Mouse (Mus musculus) heart, adult 2 months (tissue): Measurements from ENCODE around the gene Eif4a3. TPM values are rescaled to one million over a fixed set of nuclear protein-coding genes. Genes with fewer than 3 reads are reported as not detected.

ENCODE experiments used
- DNase-seq, 2 experiments: peaks; one replicate each; pipeline ENCODE4 v3.0.0; 2021
- H3K27ac ChIP-seq: fragments of 200-600 bp; 2 replicates; pipeline ENCODE4 v1.8.1; 2022
- H3K27me3 ChIP-seq: fragments of 200-500 bp; 2 replicates; pipeline ENCODE4 v1.6.1; 2012; ENCODE audit warnings: mild to moderate bottlenecking, low read length, inconsistent platforms, mixed read lengths; ENCODE audit not compliant: control insufficient read depth, insufficient read depth
- H3K36me3 ChIP-seq: fragments of 200-500 bp; 2 replicates; pipeline ENCODE4 v1.6.1; 2012; ENCODE audit warnings: low read length, inconsistent platforms; ENCODE audit not compliant: control insufficient read depth, insufficient read depth
- H3K4me1 ChIP-seq: fragments of 200-500 bp; 2 replicates; pipeline ENCODE4 v1.6.1; 2011; ENCODE audit warnings: low read length; ENCODE audit not compliant: control insufficient read depth, insufficient read depth
- H3K4me3 ChIP-seq: fragments of 200-600 bp; 2 replicates; pipeline ENCODE4 v1.8.1; 2022
- H3K79me2 ChIP-seq: fragments of 200-500 bp; replicated peaks from 2 replicates; pipeline ENCODE4 v1.6.1; 2012; ENCODE audit warnings: mild to moderate bottlenecking, inconsistent platforms, low read length, moderate library complexity, mixed read lengths; ENCODE audit not compliant: control insufficient read depth, insufficient read depth
- H3K9ac ChIP-seq: fragments of 200-500 bp; 2 replicates; pipeline ENCODE4 v1.6.1; 2012; ENCODE audit warnings: low read depth, mild to moderate bottlenecking, control low read depth, inconsistent platforms, low read length, mixed read lengths
- CTCF ChIP-seq: fragments of 200-600 bp; IDR thresholded peaks from 2 replicates; pipeline ENCODE4 v1.8.1; 2022; ENCODE audit warnings: antibody characterized with exemption, mild to moderate bottlenecking, moderate library complexity
- EP300 ChIP-seq: fragments of 200-500 bp; IDR thresholded peaks from 2 replicates; pipeline ENCODE4 v1.6.1; 2011; ENCODE audit warnings: low read depth, low read length, control low read depth; ENCODE audit not compliant: insufficient read depth
- POLR2A ChIP-seq: fragments of 200-500 bp; IDR thresholded peaks from 2 replicates; pipeline ENCODE4 v1.6.1; 2011; ENCODE audit warnings: mild to moderate bottlenecking, low read depth, low read length, control low read depth; ENCODE audit not compliant: insufficient read depth
- WGBS: fragments of 180-500 bp; shearing (Covaris S2); methylation state at CpG from one replicate; pipeline ENCODE4 v1.1.7; 2018; 5-methylcytosine and 5-hydroxymethylcytosine counted together
- intact Hi-C: fragments of 180-260 bp; cut with DNase I; formaldehyde crosslinking; loops from one replicate; pipeline ENCODE4 v1.15.1; 2025
- polyA plus RNA-seq: library from polyadenylated mRNA; depleted of rRNA; stranded (reverse); fragments of >200 nt; gene quantifications from 2 replicates; pipeline ENCODE4 v1.2.3, GENCODE M21; 2012; rRNA removed
- total RNA-seq, 2 experiments: library from RNA; stranded (reverse); gene quantifications; 2 replicates each; pipeline ENCODE4 v1.2.3; 2021

Gene Eif4a3
- total and polyA plus RNA-seq, 3 experiments, result 59.9 to 67.3 (median 60.5) TPM

DNA sequence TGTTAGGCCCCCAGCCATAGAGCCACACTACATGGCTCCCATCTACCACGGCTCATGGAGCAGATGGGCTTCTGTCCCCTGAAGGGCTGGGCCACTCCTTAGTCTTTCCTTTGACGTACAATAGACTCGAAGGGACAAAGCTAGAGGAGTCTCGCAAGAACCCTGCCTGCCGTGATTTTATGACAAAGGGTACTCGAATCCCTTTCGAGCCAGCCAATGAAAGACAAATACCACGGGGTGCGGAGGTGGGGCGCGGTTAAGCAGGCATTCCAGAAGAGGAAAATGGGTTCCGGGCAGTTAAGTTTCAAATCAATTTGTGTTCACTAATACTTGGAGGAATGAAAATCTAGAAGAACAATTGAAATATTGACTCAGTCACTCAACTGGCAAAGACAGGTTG is 60.4 kb downstream of the Eif4a3 start:
- DNase-seq, result no peak
- TF ChIP-seq POLR2A, result no peak
- TF ChIP-seq CTCF, result no peak
- no peak for TF ChIP-seq EP300
- intact Hi-C loops, result no loop called here
- Histone ChIP-seq H3K4me1 (peaks cover 2% of the 10 kb centered on the region), H3K79me2 (no peaks in the 10 kb centered on the region), H3K36me3 (no peaks in the 10 kb centered on the region), H3K27ac (no peak overlapping the region), H3K4me3 (no peak overlapping the region), H3K27me3 (no peaks in the 10 kb centered on the region), H3K9ac (no peak overlapping the region)
- 97% methylated on average over 12 of the region's 12 CpGs for WGBS

Other genes starting within 250 kb of the Eif4a3 start
- 10 to 100 TPM in 1 of 2 experiments, 1 to 10 TPM in 1; 8.1 to 12.3 TPM for gene Cbx4, start 213.9 kb downstream of the Eif4a3 start, total RNA-seq
- gene Cbx4, start 213.9 kb downstream of the Eif4a3 start, polyA plus RNA-seq, result 4.7 and 5.4 TPM in 2 replicates
- gene Tbc1d16, start 71.6 kb downstream of the Eif4a3 start, total RNA-seq, result 10 to 100 TPM; 61.0 to 73.7 TPM
- 26.0 and 53.7 TPM in 2 replicates for gene Tbc1d16, start 71.6 kb downstream of the Eif4a3 start, polyA plus RNA-seq
- gene Ccdc40, start 71.5 kb downstream of the Eif4a3 start, total RNA-seq, result under 1 TPM in 1 of 2 experiments, not detected in 1; 0.21 TPM
- 0.44 and 0.59 TPM in 2 replicates for gene Ccdc40, start 71.5 kb downstream of the Eif4a3 start, polyA plus RNA-seq
- gene Gaa, start 32.2 kb downstream of the Eif4a3 start, total RNA-seq, result 100 to 1,000 TPM in 1 of 2 experiments, 10 to 100 TPM in 1; 89.3 to 102 TPM
- 165 and 186 TPM in 2 replicates for gene Gaa, start 32.2 kb downstream of the Eif4a3 start, polyA plus RNA-seq
- under 1 TPM in 1 of 2 experiments, not detected in 1; 0.11 TPM for gene Card14, start 7.7 kb upstream of the Eif4a3 start, total RNA-seq
- gene Card14, start 7.7 kb upstream of the Eif4a3 start, polyA plus RNA-seq, result 0.12 and 0.33 TPM in 2 replicates
- gene Sgsh, start 55.4 kb upstream of the Eif4a3 start, total RNA-seq, result 1 to 10 TPM; 5.5 to 5.7 TPM
- gene Sgsh, start 55.4 kb upstream of the Eif4a3 start, polyA plus RNA-seq, result 10.6 and 11.1 TPM in 2 replicates
- 1 to 10 TPM; 2.0 to 2.2 TPM for gene Slc26a11, start 55.5 kb upstream of the Eif4a3 start, total RNA-seq
- gene Slc26a11, start 55.5 kb upstream of the Eif4a3 start, polyA plus RNA-seq, result 7.8 and 9.9 TPM in 2 replicates
- gene Rnf213, start 93.0 kb upstream of the Eif4a3 start, total RNA-seq, result 10 to 100 TPM; 12.0 to 13.1 TPM
- 10.4 and 19.2 TPM in 2 replicates for gene Rnf213, start 93.0 kb upstream of the Eif4a3 start, polyA plus RNA-seq
- gene Endov, start 191.3 kb upstream of the Eif4a3 start, total RNA-seq, result 1 to 10 TPM; 6.9 to 7.3 TPM
- 6.9 and 8.3 TPM in 2 replicates for gene Endov, start 191.3 kb upstream of the Eif4a3 start, polyA plus RNA-seq
- gene Nptx1, start 247.7 kb upstream of the Eif4a3 start, total RNA-seq, result under 1 TPM; 0.09 to 0.23 TPM
- gene Nptx1, start 247.7 kb upstream of the Eif4a3 start, polyA plus RNA-seq, result 0.12 and 0.16 TPM in 2 replicates